Mouse (Mus musculus) layer of hippocampus, postnatal 36 days (tissue): ENCODE results near the gene Sgpl1. TPM values are rescaled to one million over a fixed set of nuclear protein-coding genes. Genes with fewer than 3 reads are reported as not detected.
"Not testable (repeated sequence)": the region's sequence is repeated elsewhere in the genome, so short reads cannot be mapped to it uniquely, and the experiment has no call there.

ENCODE experiments used
- DNase-seq, 2 experiments: peaks; one replicate each; pipeline ENCODE4 v3.0.0; 2022
- total RNA-seq, 2 experiments: library from RNA; stranded (reverse); gene quantifications; 2 replicates each; pipeline ENCODE4 v1.2.3; 2021

Gene Sgpl1
- total RNA-seq, 2 experiments from 2014 or later = 23.5 to 23.9 TPM

DNA sequence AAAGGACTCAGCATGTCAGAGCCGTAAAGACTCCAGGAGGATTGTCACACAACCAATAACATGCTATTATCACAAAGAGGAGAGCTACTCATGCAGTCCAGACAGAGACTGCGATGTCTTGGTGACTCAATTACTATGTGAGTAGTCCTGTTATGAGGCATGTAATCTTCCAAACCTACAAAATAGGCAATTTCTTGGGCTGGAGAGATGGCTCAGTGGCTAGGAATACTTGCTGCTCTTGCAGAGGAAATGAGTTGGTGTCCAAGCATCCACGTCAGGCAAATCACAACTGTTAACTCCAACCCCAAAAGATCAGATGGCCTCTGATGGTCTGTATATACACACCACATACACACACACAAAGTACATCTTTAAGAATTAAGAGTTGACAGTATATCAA, 8.1 kb upstream of the Sgpl1 start:
- DNase-seq = no peak

DNA sequence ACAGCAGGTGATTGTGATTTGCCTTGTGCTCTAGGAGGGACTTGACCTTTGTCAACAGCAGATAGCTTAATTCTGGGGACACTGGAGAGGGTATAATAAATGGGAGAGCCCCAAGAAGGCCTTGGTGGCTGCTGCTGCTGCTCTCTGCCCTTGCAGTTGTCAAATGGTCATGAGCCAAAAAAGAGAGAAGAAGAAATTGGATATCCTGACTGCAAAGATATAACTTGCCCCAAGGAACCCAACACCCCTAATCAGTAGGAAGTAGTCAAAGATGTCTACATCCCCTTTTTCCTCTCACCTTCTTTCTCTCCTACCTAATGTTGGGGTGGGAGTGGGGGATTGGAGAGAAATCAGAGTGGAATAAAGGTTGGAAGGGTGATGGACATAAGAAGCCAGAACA, 4.6 kb upstream of the Sgpl1 start:
- DNase-seq = no peak

DNA sequence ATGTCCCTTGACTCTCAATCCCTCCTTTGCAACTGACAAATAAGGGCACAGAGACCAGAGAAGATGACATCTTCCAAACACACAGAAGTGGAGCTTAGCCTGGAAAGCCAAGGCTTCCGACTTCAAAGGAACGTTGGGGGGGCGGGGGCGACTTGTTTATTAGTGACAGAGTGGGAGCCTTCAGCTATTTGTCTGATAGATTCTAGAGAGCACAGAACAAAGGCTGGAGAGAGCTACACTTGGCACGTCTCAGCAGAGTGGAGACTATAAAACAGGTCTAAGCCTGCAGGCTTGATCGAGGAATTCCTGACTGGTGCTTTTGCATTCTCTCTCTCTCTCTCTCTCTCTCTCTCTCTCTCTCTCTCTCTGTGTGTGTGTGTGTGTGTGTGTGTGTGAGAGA, 3.1 kb upstream of the Sgpl1 start:
- DNase-seq = no peak

DNA sequence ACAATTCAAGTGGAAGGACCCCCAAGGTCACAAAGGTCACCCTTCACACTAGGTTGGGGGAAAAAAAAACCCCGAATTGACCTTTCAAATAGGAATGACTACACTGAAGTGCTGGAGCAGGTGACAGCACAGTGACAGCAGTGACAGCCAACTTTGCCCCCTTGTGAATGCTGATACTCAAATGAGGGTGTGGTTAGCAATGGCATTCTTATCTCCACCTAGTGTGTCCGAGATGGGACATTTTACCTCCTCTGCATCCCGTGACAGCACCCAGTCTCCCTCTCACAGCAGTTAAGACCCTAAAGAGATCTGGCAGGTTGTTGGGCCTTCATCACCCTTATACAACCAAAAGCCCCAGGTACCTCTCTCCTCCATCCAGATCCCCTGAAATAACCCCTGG, 2.0 kb upstream of the Sgpl1 start:
- no peak for DNase-seq

DNA sequence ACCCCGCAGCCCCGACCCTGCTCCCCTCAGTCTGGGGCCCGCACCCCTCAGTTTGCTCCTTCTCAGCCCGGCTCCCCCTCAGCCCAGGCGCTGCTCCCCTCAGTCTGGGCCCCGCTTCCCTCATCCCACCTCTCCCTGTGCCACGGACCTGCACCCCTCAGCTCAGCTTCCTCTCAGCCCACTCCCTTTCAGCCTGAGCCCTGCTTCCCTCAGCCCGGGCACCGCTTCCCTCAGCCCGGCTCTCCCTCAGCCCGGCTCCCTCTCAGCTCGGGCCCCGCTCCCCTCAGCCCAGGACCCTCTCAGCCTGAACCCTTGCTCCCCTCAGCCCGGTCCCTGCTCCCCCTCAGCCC, 721 bp downstream of the Sgpl1 start:
- DNase-seq = peak in 1 of 2 experiments; percentile 29

DNA sequence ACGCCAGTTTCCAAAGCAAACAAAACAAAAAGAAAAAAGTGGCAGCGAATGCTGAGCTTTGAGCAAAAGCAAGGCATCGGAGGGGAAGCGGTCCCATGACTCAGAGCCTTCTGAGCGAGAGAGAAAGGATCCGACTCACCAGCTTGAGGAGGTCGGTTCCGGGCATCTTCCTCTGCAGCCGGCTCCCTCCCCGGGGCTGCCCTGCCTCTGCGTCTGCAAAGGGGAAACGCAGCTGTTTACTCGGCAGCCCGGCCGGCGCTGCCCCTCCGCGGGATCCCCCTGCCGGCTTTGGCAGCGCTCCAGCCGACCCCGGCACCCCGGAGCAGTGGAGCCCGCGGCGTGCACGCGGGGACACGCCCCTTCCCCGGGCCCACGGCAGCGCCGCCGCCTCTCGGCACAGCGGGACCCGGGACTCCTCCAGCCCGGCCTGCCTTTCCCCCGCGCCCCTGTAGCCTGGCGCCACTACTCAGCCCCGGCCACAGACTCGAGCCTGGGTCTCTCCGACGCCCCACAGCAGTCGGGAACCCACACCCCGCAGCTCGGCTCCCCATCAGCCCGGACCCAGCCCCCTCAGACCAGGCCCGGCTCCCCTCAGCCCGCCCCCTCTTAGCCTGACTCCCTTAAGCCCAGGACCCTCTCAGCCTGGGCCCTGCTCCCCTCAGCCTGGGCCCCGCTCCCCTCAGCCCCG, 1.2 kb downstream of the Sgpl1 start:
- DNase-seq = peak; percentile 26 to 41

DNA sequence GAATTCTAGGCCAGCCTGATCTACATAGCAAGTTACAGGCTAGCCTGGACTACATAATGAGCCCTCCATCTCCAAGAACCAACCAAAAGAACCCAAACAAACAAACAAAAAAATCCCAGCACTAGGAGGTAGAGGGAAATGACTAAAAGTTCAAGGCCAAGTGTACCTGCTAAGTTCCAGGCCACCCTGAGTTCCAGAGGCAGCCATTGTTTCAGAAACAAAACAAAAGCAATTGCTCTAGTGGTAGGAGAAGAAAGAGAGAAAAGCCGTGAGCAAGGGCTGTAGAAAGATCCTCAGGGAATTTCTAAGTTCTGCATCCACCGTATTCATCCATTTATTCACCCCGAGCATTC, 1.8 kb downstream of the Sgpl1 start:
- DNase-seq = no peak

DNA sequence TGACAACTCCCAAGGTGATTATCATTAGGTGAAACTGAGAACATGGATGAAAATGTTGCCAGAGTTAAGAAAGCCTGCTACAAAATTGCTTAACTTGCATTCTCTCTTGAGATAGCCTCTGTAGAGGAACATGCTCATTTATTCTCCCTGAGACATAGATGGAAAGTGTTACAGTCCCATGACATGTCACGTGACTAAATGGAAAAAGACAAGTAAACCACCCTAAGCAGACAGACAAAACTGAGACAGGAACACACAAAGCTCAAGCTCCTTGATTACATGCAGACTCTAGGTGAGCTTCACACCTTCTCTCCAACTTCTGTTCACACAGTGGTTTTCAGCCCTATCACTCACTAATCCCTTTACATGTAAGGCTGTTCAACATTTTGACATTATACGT, 4.2 kb downstream of the Sgpl1 start:
- DNase-seq = no peak

DNA sequence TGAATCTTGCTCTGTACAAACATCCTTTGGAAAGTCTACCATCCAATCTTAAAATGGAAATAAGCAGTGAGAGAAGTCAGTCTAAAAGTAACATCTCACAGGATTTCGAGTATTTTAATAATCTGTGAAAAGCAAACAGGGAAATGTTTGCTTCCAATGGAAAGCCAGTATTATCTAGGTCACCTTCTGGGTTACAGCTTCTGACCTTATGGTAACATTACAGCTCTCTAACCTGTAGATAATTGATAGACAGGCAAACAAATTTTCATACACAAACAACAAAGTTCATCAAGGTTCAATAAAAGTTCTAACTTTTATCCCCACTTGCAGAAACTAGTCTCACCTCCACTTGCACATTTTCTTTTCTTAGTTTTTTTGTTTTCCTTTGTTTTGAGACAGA, 9.9 kb downstream of the Sgpl1 start:
- no peak for DNase-seq

DNA sequence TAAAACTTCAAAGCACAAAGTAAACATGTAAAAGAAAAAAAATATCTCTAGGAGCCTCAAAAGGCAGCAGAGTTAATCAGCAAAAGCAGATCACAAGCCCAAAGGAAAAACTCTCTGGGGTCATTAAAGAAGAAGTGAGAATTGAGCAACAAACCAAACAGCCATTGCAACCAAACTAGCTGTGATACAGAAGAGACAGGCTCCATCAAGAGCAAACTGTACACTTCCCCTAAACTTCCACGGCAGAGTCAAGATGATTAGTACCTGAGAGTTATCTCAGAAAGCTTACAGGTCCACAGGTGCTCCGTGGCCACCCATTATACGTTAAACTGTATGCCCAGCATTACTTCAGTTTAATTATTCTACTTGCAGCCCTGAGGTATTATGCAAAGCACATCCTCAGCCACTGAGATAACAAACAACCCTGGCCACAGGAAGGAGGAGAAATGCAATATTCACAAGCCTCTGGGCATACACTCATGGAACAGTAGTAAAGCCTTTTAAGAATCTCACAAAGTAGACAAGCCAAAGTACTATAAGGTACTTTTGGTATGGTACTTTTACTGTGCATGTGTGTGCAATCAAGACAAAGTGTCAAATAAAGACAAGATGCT, 12.2 kb downstream of the Sgpl1 start:
- no peak for DNase-seq

DNA sequence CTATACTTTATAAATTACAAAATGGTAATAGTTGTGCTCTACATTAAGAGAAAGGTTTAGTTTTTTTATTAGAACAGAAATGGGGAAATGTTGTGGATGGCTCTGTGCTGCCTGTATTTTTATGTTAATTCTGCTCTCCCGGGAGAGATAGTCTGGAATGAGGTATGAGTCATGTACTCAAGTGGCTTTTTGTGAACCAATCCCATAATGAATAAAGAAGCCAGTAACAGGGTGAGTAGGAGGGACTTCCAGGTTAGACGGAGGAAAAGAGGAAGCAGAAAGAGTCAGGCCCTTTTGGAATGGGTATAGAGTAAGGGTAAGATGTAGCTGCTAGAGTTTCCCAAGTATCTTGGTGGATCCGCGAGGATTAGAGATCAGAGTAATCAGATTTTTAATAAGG, 13.5 kb downstream of the Sgpl1 start:
- DNase-seq = no peak

DNA sequence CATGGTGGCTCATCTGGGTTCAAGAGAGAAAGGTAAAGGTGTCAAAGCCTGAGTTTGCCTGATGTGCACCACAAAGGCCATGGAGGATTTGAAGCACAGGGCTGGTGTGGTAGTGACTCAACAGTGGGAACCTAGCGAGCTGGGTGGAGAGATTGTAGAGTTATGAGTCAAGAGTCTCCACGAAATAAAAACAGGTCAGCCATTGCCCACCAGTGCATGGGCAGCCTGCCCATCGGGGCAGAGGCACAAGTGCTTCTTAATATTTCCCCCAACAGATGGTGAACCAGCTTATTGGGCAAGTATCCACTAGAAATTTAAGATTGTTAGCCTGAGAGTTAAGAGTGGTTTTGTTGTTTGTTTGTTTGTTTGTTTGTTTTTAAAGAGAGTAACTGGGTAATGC, 16.5 kb downstream of the Sgpl1 start:
- no peak for DNase-seq

DNA sequence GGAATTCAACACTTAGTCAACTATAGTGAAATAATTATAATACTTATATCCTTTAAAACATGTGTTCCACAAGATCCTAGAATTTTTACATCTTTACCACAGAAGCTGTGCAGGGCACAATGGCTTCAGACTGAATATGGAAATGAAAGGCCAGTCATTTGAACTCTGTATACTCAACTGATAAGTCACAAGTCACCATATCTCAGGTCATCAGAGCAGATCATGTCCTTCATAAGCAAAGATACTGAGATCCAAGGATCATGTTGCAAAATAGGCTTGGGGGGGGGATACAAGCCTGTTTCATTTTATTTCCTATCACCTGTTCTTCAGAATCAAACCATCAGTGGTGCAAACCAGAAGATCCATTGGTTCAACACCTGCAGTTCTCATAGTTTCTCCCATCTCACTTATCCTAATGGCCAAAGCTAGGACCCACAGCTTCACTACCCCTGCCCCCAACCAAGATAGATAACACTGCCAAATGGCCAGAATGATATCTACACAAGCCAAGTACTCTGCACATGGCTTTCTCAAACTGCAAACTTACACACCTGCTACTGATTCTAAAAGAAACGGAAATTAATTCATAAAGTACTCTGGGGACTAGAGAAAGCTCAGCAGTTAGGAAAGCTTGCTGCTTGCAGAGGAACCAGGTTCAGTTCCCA, 18.7 kb downstream of the Sgpl1 start:
- DNase-seq = no peak

DNA sequence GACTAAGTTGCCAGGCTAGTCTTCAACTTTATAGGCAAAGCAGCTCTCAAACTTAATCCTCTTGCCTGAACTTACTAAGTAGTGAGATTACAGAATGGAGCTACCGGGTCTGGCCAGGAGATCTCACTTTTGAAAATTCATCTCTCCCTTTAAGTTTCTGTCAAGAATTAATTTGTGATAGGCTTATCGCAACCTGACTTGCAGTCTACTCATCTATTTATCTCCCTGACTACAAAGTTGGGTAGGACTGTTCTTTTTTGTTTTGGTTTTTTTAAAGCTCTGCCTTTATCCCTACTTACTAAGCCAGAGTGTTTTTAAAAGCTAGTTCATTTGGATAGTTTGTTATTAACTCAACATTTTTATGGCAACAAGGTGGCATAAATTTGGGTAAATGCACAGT, 23.0 kb downstream of the Sgpl1 start:
- no peak for DNase-seq

DNA sequence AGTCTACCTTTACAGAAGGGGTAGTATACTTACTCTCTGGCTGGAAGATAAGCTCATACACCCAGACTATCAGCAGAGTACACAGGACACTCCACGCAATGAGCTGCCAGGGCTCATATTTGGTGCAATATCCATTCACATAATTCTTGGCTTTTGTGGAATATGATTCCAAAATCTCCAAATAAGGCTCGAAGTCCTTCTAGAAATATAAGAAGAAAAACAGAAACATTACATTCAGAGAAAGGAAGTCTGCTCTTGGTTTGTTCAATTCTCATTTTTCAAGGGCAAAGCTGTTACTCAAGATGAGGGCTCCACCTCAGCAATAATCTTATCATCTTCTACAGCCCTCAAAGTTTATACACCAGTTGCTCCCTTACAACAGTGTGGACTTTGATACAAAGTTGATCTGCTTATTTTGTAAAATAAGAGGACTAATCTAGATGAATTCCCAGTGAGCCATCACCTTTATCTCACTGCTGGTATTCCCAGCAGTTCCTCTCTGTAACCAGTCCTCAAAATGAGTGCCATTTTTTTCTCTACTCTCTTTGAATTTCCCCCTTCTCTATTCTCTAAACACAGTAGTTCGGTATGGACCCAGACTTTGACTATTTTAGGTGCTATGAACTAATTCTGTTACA, 24.1 kb downstream of the Sgpl1 start:
- no peak for DNase-seq

DNA sequence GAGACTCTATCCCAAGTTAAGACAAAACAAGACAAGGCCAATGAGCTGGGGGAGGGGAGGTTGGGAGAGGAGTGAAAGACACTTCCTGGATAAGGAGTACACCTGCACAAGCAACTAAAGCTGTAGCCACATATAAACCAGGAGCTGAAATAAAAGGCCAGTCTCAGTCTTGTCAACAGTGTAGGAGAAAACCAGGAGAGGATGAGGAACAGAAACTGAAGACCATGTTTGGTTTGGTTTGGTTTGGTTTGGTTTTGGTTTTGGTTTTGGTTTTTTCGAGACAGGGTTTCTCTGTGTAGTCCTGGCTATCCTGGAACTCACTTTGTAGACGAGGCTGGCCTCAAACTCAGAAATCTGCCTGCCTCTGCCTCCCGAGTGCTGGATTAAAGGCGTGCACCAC, 25.8 kb downstream of the Sgpl1 start:
- DNase-seq = not testable (repeated sequence)

DNA sequence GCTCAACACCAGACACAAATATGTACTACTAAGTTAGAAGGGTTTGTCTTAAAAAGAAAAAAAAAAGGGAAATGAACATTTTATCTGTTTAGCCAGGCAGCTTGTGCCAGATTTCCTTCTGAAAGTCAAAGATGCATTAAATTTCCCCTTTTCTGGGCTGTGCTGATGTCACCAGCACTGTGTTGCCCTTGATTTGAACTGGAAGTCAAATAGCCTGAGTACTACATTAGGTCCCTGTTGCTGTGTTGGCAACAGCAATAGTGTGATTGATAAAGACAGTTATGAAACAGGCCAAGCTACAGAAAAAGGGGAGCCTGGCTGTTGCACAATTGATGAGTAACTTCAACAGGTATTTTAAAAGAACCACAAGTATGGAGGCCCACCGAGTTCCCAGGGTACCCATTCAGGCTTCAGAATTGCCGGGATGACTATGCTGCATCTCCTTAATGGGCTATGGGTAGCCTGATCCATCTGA, 33.2 kb downstream of the Sgpl1 start:
- DNase-seq = no peak

DNA sequence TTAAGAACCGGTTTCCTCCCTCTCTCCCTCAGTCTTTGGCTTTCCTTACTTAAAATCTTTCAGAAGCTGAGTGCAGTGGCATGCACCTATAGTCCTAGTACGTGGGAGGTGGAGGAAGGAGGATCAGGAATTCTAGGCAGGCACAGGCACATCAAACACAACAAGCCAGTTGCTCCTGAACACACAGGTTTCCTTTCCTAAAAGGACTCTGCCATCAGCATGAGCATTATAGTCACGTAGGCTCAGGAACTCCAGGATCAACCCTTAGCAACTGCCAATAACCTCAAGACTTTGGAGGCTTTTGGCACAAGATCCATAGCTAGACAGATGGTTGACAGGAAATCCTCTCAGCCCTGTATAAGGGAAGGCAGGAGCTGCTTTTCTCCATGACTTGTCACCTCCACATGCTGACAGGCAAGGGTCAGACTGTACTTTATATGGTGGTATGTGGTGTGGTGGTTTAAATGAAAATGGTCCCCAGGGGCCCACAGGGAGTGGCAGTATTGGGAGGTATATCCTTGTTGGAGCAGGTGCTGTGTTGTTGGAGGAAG, 43.9 kb downstream of the Sgpl1 start:
- no peak for DNase-seq

DNA sequence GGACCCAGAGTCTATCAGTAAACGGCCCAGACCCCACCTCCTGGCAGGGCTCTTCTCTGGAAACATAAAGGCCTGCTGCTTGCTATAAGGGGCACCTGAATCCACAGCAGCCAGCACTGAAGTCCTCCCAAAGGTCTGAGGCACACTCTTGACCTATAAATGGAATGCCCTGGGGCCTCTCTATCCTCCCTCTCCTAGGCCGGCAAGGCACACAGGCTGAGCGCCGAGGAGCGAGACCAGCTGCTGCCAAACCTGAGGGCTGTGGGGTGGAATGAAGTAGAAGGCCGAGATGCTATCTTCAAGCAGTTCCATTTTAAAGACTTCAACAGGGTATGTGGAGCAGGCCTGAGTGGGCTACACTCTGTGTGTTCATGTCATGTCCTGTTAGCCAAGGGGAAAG, 55.6 kb downstream of the Sgpl1 start:
- DNase-seq = no peak

DNA sequence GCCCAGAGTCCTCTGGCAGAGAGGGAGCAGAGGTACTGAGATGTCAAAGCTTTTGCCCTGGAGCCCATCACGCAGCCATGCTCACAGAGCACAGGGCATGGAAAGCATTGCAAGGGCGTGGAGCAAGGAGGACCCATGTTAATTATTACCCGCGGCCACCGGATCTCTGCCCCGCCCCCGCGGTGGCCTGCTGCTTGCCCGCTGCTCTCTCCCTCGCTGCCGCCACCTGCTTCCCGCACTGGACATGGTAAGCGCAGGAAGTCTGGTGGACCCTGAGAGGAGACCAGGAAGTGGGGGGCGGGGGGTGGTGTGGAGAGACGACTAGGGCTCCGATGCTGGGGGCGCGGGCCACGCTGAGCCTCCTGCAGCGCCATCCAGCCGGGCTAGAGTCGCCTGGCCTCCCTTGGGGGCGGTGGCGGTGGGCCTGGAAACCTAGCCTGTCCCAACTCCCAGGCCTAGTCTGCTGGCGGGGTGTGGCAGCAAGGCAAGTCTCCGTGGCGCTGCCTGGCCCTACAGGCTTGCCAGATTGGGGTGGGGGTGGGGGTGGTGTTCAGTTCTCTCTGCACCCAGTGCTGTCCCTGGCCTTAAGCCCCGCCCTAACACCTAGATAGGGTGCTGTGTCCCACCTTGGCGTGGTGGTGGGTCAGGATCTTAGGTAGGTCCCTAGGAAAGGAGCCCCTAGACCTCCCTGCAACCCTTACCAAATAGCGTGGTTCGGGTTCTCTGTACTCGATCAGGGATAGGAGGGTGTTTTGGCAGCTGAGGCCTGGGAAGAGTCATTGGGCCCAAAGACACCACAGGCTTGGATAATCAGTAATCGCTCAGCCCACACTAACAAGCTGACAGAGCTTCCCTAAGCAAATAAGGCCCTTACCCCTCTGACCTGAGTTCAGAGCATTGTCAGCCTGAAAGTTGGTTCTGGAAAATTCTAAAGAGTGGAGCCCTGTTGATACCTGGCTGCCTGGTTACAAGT, 58.0 kb downstream of the Sgpl1 start, which contains the start of gene Pcbd1:
Pcbd1 (plus strand) TSS at position 162 of the 973 bp plus-strand sequence.
- no peak for DNase-seq

DNA sequence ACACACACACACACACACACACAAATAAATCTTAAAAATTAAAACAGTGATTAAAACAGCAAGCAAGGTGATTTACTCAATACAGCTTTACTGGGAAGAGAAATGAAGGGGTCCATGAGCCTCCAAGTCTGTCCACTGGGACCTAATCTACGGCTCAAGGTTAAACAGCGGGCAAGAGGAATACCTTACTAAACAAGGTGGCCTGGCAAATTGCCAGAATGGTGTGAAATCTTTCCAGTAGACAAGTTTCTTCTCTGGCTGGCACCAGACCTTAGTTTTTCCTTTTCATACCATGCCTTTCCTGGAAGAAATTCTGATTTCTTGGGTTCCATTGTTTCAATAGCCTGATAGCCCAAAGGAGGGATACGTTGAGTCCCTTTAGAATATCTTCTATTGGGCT, 59.0 kb downstream of the Sgpl1 start:
- DNase-seq = no peak

DNA sequence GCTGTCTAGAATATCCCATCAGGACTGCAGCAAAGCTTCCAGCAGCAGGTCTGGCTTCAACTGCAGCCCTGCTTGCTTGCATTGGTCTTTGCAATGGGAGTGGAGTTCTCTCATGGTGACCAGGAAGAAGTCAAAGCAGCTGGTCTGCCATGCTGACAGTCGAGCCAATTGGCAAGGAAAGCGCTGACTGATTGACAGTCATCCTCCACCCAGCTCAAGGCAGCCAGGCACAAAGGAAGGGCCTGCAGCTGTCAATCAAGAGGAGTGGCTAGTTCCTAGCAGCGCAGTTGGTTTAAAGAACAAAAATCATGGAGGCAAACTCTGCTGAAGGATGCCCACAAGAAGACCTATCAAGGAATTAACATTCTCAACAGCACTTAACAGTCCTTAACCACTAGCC, 61.0 kb downstream of the Sgpl1 start:
- no peak for DNase-seq
